In genomic region chr9:107452552-107452951, GRCm38 (mm10) we compare ENCODE assay signal across 9 mouse cellular contexts. TPM values are rescaled to one million over a fixed set of nuclear protein-coding genes. Genes with fewer than 3 reads are reported as not detected.
A peak's percentile ranks its signal among the peaks of the same experiment; 100 is the strongest.
DNase-seq lines count a peak whose midpoint lies in the region; ATAC-seq and TF ChIP-seq lines count a peak whose summit lies in the region.
"Had no signal": no experiment of that assay in that cellular context is flagged by ENCODE, and none has a peak within 500 bp of the region (broad histone marks: within the 10 kb centered on the region; RNA-seq: fewer than 3 reads in every experiment).

No protein-coding gene starts in this region.

- peaks cover 46% of the 10 kb centered on the region for H3K27me3 ChIP-seq in hindbrain, embryonic 10.5 days (ENCODE audit: insufficient read depth, poor library complexity, severe bottlenecking)
- no peaks in the 10 kb centered on the region for H3K27me3 ChIP-seq in hindbrain, embryonic 16.5 days (replicated peaks; ENCODE audit: control insufficient read depth, insufficient read depth, low read length)
- H3K27me3 ChIP-seq in ES-Bruce4 (ENCODE audit: control insufficient read depth, insufficient read depth, low read length, poor library complexity, severe bottlenecking): no peaks in the 10 kb centered on the region
- peaks cover 24% of the 10 kb centered on the region for H3K27me3 ChIP-seq in embryonic facial prominence, embryonic 10.5 days (replicated peaks; ENCODE audit: low read depth, poor library complexity, severe bottlenecking)

- TF ChIP-seq EP300 in ES-Bruce4 (IDR thresholded peaks at IDR 0.05; ENCODE audit: insufficient read depth, low read depth, low read length): no peak

- no peaks in the 10 kb centered on the region for H3K36me3 ChIP-seq in hindbrain, embryonic 10.5 days
- H3K36me3 ChIP-seq in hindbrain, embryonic 16.5 days (ENCODE audit: control insufficient read depth, insufficient read depth, low read length): no peaks in the 10 kb centered on the region
- H3K36me3 ChIP-seq in ES-Bruce4 (ENCODE audit: control insufficient read depth, insufficient read depth, low read length, poor library complexity, severe bottlenecking): no peaks in the 10 kb centered on the region
- no peaks in the 10 kb centered on the region for H3K36me3 ChIP-seq in embryonic facial prominence, embryonic 10.5 days (replicated peaks)

- H3K9ac ChIP-seq in hindbrain, embryonic 16.5 days (ENCODE audit: low read depth, low read length): no peak overlapping the region
- no peak overlapping the region for H3K9ac ChIP-seq in ES-Bruce4 (ENCODE audit: low read depth, poor library complexity, severe bottlenecking)

- no peak overlapping the region for H3K4me2 ChIP-seq in hindbrain, embryonic 16.5 days (ENCODE audit: low read length)

- H3K27ac ChIP-seq in hindbrain, embryonic 10.5 days: peak overlapping the region; percentile 9; the same call in 1 of the 2 replicates
- no peak overlapping the region for H3K27ac ChIP-seq in hindbrain, embryonic 16.5 days (ENCODE audit: low read depth, low read length)
- no peak overlapping the region for H3K27ac ChIP-seq in ES-Bruce4 (ENCODE audit: insufficient read depth, low read length)
- H3K27ac ChIP-seq in embryonic facial prominence, embryonic 10.5 days (replicated peaks): no peak overlapping the region

- peak; percentile 79 for TF ChIP-seq CTCF in ES-Bruce4 (IDR thresholded peaks at IDR 0.05; ENCODE audit: low read depth, low read length)

- ATAC-seq in hindbrain, embryonic 16.5 days: no peak
- ATAC-seq in megakaryocyte progenitor cell, adult 5-6 weeks (replicated peaks; ENCODE audit: poor library complexity): peak; percentile 63; the same call in 1 of the 2 replicates
- ATAC-seq in monocyte, adult 5-6 weeks (replicated peaks; ENCODE audit: insufficient number of reproducible peaks, low FRiP score, low TSS enrichment, poor library complexity, severe bottlenecking): no peak

- TF ChIP-seq POLR2A in ES-Bruce4 (IDR thresholded peaks at IDR 0.05; ENCODE audit: insufficient read depth, low read length): no peak

- DNase-seq in hindbrain, embryonic 10.5 days (ENCODE audit: low spot score): peak; percentile 43
- DNase-seq in embryonic facial prominence, embryonic 10.5 days (ENCODE audit: low spot score): peak; percentile 45
- peak; percentile 61 for DNase-seq in thymus, postnatal 4 days
- DNase-seq in adipocyte (ENCODE audit: low spot score): no peak

- H3K9me3 ChIP-seq in hindbrain, embryonic 10.5 days: no peaks in the 10 kb centered on the region
- no peaks in the 10 kb centered on the region for H3K9me3 ChIP-seq in hindbrain, embryonic 16.5 days (ENCODE audit: control insufficient read depth, low read length)
- no peaks in the 10 kb centered on the region for H3K9me3 ChIP-seq in ES-Bruce4 (replicated peaks; ENCODE audit: control insufficient read depth, insufficient read depth, low read length, poor library complexity, severe bottlenecking)
- H3K9me3 ChIP-seq in embryonic facial prominence, embryonic 10.5 days: no peaks in the 10 kb centered on the region

- 24% methylated on average over 4 of the region's 4 CpGs for WGBS in hindbrain, embryonic 10.5 days
- WGBS in hindbrain, embryonic 16.5 days: 34% methylated on average over 4 of the region's 4 CpGs
- WGBS in embryonic facial prominence, embryonic 10.5 days: 23% methylated on average over 4 of the region's 4 CpGs

- no peak overlapping the region for H3K4me3 ChIP-seq in hindbrain, embryonic 10.5 days
- no peak overlapping the region for H3K4me3 ChIP-seq in hindbrain, embryonic 16.5 days (ENCODE audit: low read length)
- H3K4me3 ChIP-seq in ES-Bruce4 (ENCODE audit: low read depth, low read length): no peak overlapping the region
- no peak overlapping the region for H3K4me3 ChIP-seq in embryonic facial prominence, embryonic 10.5 days
- H3K4me3 ChIP-seq: myocyte had no signal

- H3K4me1 ChIP-seq in hindbrain, embryonic 10.5 days (replicated peaks): peaks cover 47% of the 10 kb centered on the region
- H3K4me1 ChIP-seq in hindbrain, embryonic 16.5 days (ENCODE audit: control insufficient read depth, insufficient read depth, low read depth, low read length): peaks cover 9% of the 10 kb centered on the region
- no peaks in the 10 kb centered on the region for H3K4me1 ChIP-seq in ES-Bruce4 (ENCODE audit: control insufficient read depth, insufficient read depth, low read length)
- peaks cover 31% of the 10 kb centered on the region for H3K4me1 ChIP-seq in embryonic facial prominence, embryonic 10.5 days

RNA-seq across cellular contexts. Expression of gene Cacna2d2, which starts 53.1 kb away (rescaled TPM):
- polyA plus RNA-seq in hindbrain, embryonic 10.5 days (2016; fragmentation: Nextera tagmentation; extraction: Ambion mirVana): 0.87 and 2.9 TPM in 2 replicates
- polyA plus RNA-seq in hindbrain, embryonic 16.5 days (2015; fragmentation: Nextera tagmentation; extraction: Ambion mirVana): 8.1 and 9.0 TPM in 2 replicates
- 3.2 and 3.9 TPM in 2 replicates for polyA plus RNA-seq in ES-Bruce4 (2011; ENCODE audit: insufficient read depth, insufficient read length, low read depth, missing spikeins)
- 0.45 and 0.50 TPM in 2 replicates for polyA plus RNA-seq in embryonic facial prominence, embryonic 10.5 days (2016; fragmentation: Nextera tagmentation; extraction: Ambion mirVana)
- total RNA-seq in megakaryocyte progenitor cell, adult 5-6 weeks (2015): 0.42 and 1.5 TPM in 2 replicates
- 0.30 and 0.37 TPM in 2 replicates for total RNA-seq in megakaryocyte progenitor cell, adult 5-6 weeks (2017)
- not detected in 3 replicates for total RNA-seq in monocyte, adult 5-6 weeks (2017)
